Mouse (Mus musculus) intestine, postnatal 0 days (tissue): Measurements from ENCODE around the gene Engase. TPM values are rescaled to one million over a fixed set of nuclear protein-coding genes. Genes with fewer than 3 reads are reported as not detected.
A peak's percentile ranks its signal among the peaks of the same experiment; 100 is the strongest.

Source experiments
- ATAC-seq: fragments of 200-750 bp; cut with Nextera tagmentation; 2 replicates; pipeline ENCODE4 v1.8.0; 2017; ENCODE audit warnings: mild to moderate bottlenecking, moderate TSS enrichment, moderate library complexity
- H3K27ac ChIP-seq: fragments of 300-500 bp; sonication (generic); 2 replicates; pipeline ENCODE4 v1.5.1; 2014; ENCODE audit warnings: mild to moderate bottlenecking, low read depth, low read length, moderate library complexity
- H3K27me3 ChIP-seq: fragments of 300-500 bp; sonication (generic); replicated peaks from 2 replicates; pipeline ENCODE4 v1.6.1; 2014; ENCODE audit warnings: low read length, mixed read lengths; ENCODE audit not compliant: control insufficient read depth, insufficient read depth
- H3K36me3 ChIP-seq: fragments of 300-500 bp; sonication (generic); 2 replicates; pipeline ENCODE4 v1.6.1; 2014; ENCODE audit warnings: mild to moderate bottlenecking, moderate library complexity; ENCODE audit not compliant: control insufficient read depth, insufficient read depth
- H3K4me1 ChIP-seq: fragments of 300-500 bp; sonication (generic); replicated peaks from 2 replicates; pipeline ENCODE4 v1.6.1; 2014; ENCODE audit warnings: antibody characterized with exemption, low read length, mixed read lengths; ENCODE audit not compliant: control insufficient read depth, insufficient read depth
- H3K4me2 ChIP-seq: fragments of 300-500 bp; sonication (generic); replicated peaks from 2 replicates; pipeline ENCODE4 v1.6.1; 2014; ENCODE audit warnings: low read depth, mild to moderate bottlenecking, moderate library complexity
- H3K4me3 ChIP-seq: fragments of 300-500 bp; sonication (generic); 2 replicates; pipeline ENCODE4 v1.5.1; 2014; ENCODE audit warnings: low read depth, low read length
- H3K9ac ChIP-seq: fragments of 300-500 bp; sonication (generic); 2 replicates; pipeline ENCODE4 v1.6.1; 2014; ENCODE audit warnings: mild to moderate bottlenecking, low read depth, low read length
- H3K9me3 ChIP-seq: fragments of 300-500 bp; sonication (generic); 2 replicates; pipeline ENCODE4 v1.6.1; 2016; ENCODE audit warnings: mixed run types; ENCODE audit not compliant: control insufficient read depth
- CTCF ChIP-seq: sonication (generic); IDR thresholded peaks from 2 replicates; pipeline ENCODE4 v1.5.1; 2016; ENCODE audit warnings: low read depth, mild to moderate bottlenecking, control low read depth, antibody characterized with exemption, moderate library complexity
- WGBS: fragments of 180-500 bp; shearing (Covaris S2); extraction: QIAGEN DNeasy Blood & Tissue Kit; methylation state at CpG from one replicate; pipeline ENCODE4 v1.1.7; 2014; 5-methylcytosine and 5-hydroxymethylcytosine counted together
- polyA plus RNA-seq: library from polyadenylated mRNA; unstranded; fragments of >200 nt; fragmentation: Nextera tagmentation; extraction: Ambion mirVana; gene quantifications from 2 replicates; pipeline ENCODE4 v1.2.1, GENCODE M21; 2015

The Engase gene
- polyA plus RNA-seq, 1 experiment from 2014 or later = 11.3 TPM

DNA sequence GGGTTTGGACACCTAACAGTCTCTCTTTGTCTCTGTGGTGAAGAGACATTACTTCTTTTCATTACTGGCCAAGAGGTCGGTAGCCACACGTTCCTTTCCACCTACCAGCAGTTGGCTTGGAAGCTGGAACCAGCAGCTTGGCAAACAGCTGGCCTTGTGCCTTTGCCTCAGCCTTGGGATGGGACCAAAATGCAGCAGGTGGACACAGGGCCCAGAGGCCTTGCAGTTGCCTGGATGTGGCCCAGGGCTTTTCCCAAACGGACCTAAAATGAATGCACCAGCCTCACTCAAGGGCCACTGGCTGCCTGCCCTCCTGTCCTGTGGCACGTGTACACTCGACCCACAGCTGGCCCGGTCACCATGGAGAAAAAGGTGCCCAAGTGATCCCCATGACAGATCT is 25.4 kb upstream of the Engase start:
- 84% methylated on average over 6 of the region's 6 CpGs for WGBS
- Histone ChIP-seq H3K27me3 (no peaks in the 10 kb centered on the region), H3K27ac (no peak overlapping the region), H3K9me3 (no peaks in the 10 kb centered on the region), H3K9ac (no peak overlapping the region), H3K36me3 (no peaks in the 10 kb centered on the region), H3K4me1 (0 out of 2 replicates have a peak, but pooled peaks cover 3% of the 10 kb centered on the region), H3K4me3 (no peak overlapping the region), H3K4me2 (no peak overlapping the region)
- TF ChIP-seq CTCF = no peak
- no peak for ATAC-seq

GRCm38 (mm10) chr11:118452955-118453354 is 23.7 kb upstream of the Engase start:
- WGBS = 83% methylated on average over 2 of the region's 2 CpGs
- H3K9ac ChIP-seq = no peak overlapping the region
- H3K27me3 ChIP-seq = no peaks in the 10 kb centered on the region
- no peak overlapping the region for H3K4me3 ChIP-seq
- no peak for ATAC-seq
- H3K4me1 ChIP-seq = 0 out of 2 replicates have a peak, but pooled peaks cover 3% of the 10 kb centered on the region
- no peak for TF ChIP-seq CTCF
- no peak overlapping the region for H3K27ac ChIP-seq
- no peaks in the 10 kb centered on the region for H3K36me3 ChIP-seq
- no peak overlapping the region for H3K4me2 ChIP-seq
- H3K9me3 ChIP-seq = no peaks in the 10 kb centered on the region

- H3K9ac ChIP-seq = no peak overlapping the region
- no peaks in the 10 kb centered on the region for H3K27me3 ChIP-seq
- no peak for ATAC-seq
- no peaks in the 10 kb centered on the region for H3K9me3 ChIP-seq
- WGBS = 66% methylated on average over 11 of the region's 11 CpGs
- no peak overlapping the region for H3K4me3 ChIP-seq
- no peak for TF ChIP-seq CTCF
- no peak overlapping the region for H3K27ac ChIP-seq
- H3K36me3 ChIP-seq = no peaks in the 10 kb centered on the region
- H3K4me1 ChIP-seq = 0 out of 2 replicates have a peak, but pooled peaks cover 3% of the 10 kb centered on the region
- no peak overlapping the region for H3K4me2 ChIP-seq
Measured at GRCm38 (mm10) chr11:118453886-118454671, 22.6 kb upstream of the Engase start.

GRCm38 (mm10) chr11:118455788-118456187 is 20.8 kb upstream of the Engase start:
- H3K27ac ChIP-seq = no peak overlapping the region
- 72% methylated on average over 6 of the region's 6 CpGs for WGBS
- H3K4me3 ChIP-seq = no peak overlapping the region

GRCm38 (mm10) chr11:118456937-118457336 is 19.7 kb upstream of the Engase start:
- no peak for TF ChIP-seq CTCF
- Histone ChIP-seq H3K27me3 (no peaks in the 10 kb centered on the region), H3K9me3 (no peaks in the 10 kb centered on the region), H3K4me2 (no peak overlapping the region), H3K4me3 (no peak overlapping the region), H3K27ac (no peak overlapping the region), H3K9ac (no peak overlapping the region), H3K36me3 (no peaks in the 10 kb centered on the region), H3K4me1 (0 out of 2 replicates have a peak, but pooled peaks cover 3% of the 10 kb centered on the region)
- no peak for ATAC-seq
- WGBS = 74% methylated on average over 11 of the region's 11 CpGs

More at GRCm38 (mm10) chr11:118455788-118456187, 20.8 kb upstream of the Engase start:
- Histone ChIP-seq H3K9ac (no peak overlapping the region), H3K4me2 (no peak overlapping the region), H3K9me3 (no peaks in the 10 kb centered on the region), H3K27me3 (no peaks in the 10 kb centered on the region), H3K4me1 (0 out of 2 replicates have a peak, but pooled peaks cover 3% of the 10 kb centered on the region), H3K36me3 (no peaks in the 10 kb centered on the region)
- TF ChIP-seq CTCF = no peak
- no peak for ATAC-seq

GRCm38 (mm10) chr11:118459051-118459450 is 17.6 kb upstream of the Engase start:
- H3K4me1 ChIP-seq = 0 out of 2 replicates have a peak, but pooled peaks cover 3% of the 10 kb centered on the region
- TF ChIP-seq CTCF = no peak
- ATAC-seq = peak; percentile 55; the same call in 1 of the 2 replicates
- no peak overlapping the region for H3K4me2 ChIP-seq
- H3K4me3 ChIP-seq = no peak overlapping the region
- no peaks in the 10 kb centered on the region for H3K9me3 ChIP-seq
- no peaks in the 10 kb centered on the region for H3K36me3 ChIP-seq
- no peak overlapping the region for H3K9ac ChIP-seq
- WGBS = 19% methylated on average over 8 of the region's 8 CpGs
- H3K27ac ChIP-seq = no peak overlapping the region; the same call in 1 of the 2 replicates
- no peaks in the 10 kb centered on the region for H3K27me3 ChIP-seq
